Mouse (Mus musculus): Measurements from ENCODE around the gene Sstr4.
A peak's percentile ranks its signal among the peaks of the same experiment; 100 is the strongest.

Sstr4 gene

DNA sequence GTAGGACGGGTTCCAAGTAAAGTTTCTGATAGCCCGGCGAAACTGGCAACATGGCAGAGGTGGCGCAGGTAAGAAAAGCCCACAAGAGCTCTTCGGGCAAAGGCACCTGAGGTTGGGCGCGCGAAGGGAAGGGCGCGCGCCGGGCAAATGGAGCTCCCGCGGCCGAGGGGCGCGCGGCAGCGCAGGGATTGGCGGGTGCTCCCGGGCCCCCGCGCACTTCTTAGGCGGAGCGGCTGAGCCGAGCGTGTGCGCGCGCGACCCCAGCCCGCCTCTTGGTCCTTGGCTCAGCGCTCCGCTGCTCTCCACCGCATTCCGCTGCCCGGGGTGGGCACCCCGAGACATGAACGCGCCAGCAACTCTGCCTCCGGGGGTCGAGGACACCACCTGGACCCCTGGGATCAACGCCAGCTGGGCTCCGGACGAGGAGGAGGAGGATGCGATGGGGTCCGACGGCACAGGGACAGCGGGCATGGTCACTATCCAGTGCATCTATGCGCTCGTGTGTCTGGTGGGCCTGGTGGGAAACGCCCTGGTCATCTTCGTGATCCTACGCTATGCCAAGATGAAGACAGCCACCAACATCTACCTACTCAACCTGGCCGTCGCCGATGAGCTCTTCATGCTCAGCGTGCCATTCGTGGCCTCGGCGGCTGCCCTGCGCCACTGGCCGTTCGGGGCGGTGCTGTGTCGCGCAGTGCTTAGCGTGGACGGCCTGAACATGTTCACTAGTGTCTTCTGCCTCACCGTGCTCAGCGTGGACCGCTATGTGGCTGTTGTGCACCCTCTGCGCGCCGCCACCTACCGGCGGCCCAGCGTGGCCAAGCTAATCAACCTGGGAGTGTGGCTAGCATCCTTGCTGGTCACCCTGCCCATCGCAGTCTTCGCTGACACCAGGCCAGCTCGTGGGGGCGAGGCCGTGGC, at the start of gene Sstr4:
TSS of gene Sstr4 (plus strand) at position 214 of the 921 bp plus-strand sequence.
- peak; percentile 66 for DNase-seq (ENCODE audit: low spot score)

DNA sequence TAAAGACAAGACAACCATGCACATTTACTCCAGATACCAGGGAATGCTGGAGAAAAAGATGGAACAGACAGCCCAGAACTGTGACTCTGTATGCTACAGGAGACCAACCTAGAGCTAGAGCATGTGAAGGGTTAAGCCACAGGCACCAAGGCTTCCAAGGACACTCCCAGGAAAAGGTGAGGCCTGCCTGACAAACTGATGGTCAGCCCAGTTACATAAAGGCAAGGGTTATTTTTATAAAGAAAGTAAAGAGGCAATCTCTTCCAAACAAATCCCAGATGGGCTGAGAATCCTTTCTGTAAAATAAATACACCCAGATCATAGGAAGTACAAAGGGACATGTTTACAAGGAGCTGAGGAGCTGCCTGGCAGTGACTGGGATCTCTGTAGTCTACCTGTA, 49.8 kb upstream of the Sstr4 start:
- no peak for DNase-seq (ENCODE audit: low spot score)

- DNase-seq (ENCODE audit: low spot score) = no peak
Measured at GRCm38 (mm10) chr2:148346976-148347375, 48.2 kb upstream of the Sstr4 start.

DNA sequence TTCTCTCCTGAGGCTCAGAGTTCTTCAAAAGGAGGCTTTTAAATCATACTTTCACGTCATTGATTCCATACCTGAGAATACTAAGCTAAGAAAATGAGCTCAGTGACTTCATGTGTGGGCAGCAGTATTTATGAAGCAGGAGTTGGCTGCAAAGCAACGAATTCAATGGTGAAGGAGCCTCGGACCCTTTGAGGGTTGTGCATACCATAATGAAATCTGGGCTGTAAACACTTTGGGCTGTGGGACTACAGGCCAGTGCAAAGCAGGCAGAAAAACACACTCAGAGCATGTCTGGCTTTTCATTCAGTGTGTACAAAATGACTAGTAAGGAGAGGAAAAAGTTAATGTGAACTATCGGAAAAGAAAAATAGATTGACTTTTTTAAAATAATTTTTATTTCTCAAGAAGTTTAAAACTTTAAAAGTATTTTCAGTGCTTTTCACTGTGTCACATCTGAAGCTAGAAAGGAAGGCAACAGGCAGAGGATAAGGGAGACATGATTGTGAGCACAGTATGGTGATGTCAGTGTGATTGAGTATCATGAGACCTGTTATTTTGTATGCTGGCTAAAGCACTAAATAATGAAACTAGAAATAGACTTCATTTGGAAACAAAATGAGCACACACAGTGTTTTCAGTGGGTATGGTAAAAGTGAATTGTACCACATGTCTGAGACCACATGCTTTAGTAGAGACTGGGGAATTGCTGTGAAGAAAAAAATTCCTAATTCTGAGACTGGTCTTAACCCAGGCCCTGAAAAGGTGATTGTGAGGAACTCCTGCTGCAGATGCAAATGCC, 45.4 kb upstream of the Sstr4 start:
- DNase-seq (ENCODE audit: low spot score) = no peak

- DNase-seq (ENCODE audit: low spot score) = no peak
Measured at GRCm38 (mm10) chr2:148350460-148350859, 44.7 kb upstream of the Sstr4 start.

DNA sequence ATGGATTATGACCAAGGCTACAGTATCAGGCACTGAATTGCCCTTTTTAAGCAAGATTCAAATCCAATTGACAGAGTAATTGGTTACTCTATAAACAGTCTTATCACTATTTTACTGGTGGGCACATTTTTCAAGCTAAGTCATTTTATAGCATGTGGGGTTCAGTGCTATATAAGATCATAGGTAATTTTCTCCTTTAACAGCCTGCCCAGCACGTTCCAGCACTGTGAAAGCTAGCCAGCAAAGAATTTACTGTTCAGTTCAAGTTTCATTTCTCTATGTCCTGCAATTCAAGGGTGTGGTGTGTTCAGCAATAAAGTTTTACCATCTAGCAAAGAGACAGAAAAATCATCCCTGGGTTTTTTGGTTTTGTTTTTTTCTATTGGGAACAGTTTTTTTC, 42.5 kb upstream of the Sstr4 start:
- no peak for DNase-seq (ENCODE audit: low spot score)

DNA sequence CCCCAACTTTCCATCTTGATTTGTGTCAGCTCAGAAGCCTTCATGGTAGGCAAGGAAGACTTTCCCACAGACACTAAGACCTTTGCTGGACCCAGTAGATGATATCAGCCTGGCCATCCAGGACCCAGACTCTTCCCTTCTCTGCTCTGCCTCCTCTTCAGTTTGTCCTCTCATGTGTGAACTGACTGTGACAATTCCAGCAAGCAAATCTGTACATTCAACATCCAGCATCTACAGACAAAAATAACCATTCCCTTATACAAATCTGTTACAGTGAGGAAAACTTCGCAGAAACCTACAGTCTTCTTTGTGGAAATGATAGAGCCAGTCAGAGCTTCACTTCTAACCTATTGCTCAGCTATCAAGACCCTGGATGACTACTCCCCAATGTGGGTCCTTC, 38.0 kb upstream of the Sstr4 start:
- DNase-seq (ENCODE audit: low spot score) = no peak

- DNase-seq (ENCODE audit: low spot score) = no peak
Measured at GRCm38 (mm10) chr2:148364536-148364935, 30.6 kb upstream of the Sstr4 start.

GRCm38 (mm10) chr2:148365227-148365626, 29.9 kb upstream of the Sstr4 start:
- DNase-seq (ENCODE audit: low spot score) = peak; percentile 42

DNA sequence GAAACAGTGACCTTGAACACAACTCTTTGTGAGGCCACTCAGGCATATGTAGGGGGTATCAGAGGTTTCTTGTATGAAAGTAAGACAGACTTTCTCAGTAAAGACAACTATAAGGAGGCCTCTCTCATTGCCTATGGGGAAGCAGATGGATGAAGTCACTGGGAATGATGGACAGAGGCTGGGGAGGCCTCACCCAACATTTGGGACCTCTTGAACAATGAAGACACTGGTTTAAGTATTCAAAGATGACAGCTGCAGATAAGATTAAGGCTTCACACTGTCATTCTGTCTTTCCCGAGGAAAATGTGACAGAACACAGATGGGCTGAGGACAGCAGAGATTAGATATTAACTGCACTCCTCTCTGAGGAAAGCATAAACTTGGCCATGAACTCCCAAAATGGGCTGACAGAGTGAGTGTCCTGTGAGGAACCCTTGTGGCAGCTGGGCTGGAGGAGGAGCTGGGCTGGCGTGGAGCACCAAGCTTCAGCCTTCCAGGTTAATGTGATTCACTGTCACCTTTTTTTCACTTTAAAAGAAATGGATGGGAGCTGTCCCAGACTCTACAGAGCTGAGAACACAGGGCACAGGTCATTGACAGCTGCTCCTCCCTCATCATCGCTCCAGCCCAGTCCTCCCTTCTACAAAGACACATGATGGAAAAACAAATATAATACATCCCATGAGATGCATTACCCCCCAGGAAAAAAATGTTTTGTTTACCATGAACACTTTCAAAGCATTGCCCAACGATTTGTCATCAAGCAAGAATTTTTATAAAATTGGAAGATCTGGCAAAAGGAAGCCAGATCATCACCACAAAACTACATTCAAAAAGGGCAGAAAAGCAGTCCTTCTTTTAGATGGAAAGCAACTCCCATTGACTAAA, 23.2 kb upstream of the Sstr4 start:
- DNase-seq (ENCODE audit: low spot score) = no peak

- DNase-seq (ENCODE audit: low spot score) = no peak
Measured at GRCm38 (mm10) chr2:148373602-148374071, 21.5 kb upstream of the Sstr4 start.

DNA sequence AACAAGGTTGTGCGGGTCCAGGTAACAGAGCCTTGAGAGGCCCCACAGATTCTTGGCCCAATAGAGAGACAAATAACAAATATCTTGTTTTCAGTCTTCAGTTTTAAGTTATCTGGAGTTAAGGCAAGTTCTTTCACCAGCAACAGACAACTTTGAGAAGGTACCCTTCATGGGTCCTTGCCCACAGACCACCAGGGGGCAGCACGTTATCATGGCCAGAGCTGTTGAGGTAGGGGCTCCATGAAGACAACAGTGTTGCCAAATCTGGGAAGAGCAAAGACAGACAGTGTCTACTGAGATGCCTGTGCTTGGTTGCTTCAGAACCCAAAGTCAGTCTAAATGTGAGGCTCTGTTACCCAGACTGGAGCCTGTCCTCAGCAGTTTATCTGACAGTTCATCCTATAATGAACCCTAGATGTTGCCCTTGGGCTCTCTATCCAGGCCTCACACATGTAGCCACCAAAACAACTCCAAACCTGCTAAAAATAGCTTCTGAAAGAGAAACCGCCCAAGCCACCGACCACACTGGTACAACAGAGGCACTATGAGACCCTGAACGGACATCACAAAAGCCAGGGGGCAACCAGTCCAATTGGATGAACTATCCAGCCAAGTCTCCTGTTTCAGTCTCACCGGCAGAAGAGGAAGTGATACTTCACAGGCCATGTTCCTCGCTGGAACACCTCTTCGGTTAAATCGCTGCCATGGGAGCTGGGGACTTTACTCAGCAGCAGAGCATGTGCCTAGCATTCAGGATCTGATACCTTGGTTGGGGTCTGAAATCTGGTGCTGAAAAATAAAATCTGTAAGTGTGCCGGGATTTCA, 19.6 kb upstream of the Sstr4 start:
- DNase-seq (ENCODE audit: low spot score) = peak; percentile 64

DNA sequence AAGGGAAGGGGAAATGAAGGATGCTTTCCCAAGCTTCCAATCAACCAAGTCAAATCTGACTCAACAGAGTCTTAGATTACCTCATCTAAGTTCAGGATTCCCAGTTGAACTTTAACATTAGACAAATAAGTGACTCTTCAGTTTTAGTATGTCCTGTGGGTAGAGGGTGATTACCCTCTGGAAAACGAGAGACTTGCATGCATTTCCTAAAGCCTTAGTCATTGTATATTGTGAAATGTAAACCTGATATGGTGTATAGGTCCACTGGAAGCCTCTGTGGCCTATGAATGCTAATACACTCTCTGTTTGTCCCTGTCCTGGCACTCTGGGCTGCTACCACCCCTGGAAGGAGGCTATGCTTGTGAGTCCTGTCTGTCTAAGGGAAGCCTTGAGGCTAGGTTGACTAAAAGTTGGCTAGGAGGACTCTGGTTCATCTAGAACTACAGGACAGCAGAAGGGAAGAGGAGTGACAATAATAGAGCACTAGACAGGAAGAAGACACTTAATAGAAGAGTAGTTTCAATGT, 16.3 kb upstream of the Sstr4 start:
- no peak for DNase-seq (ENCODE audit: low spot score)

DNA sequence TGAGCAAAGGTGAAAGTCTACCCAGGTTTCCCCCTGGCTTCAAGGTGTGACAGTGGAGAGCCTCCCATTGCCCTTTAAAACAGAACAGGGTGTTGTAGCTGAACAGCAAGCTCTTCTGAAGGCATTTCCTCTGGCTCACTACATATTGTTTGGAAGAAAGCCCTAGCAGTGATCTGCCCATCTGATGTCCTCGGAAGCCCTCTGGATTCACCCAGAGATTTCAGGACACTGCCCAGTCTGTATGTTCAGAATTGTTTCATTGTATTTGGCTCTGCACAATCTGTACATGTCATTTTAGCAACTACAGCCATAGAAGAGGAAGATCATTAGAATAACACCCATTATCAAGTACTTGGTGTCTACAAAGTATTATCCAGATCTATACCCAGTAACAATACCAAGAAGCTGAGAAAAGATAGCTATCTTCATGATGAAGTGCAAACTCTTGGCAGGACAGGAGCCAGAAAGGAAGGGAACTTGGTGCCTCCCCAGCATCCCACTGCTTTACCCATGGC, 15.2 kb upstream of the Sstr4 start:
- no peak for DNase-seq (ENCODE audit: low spot score)

DNA sequence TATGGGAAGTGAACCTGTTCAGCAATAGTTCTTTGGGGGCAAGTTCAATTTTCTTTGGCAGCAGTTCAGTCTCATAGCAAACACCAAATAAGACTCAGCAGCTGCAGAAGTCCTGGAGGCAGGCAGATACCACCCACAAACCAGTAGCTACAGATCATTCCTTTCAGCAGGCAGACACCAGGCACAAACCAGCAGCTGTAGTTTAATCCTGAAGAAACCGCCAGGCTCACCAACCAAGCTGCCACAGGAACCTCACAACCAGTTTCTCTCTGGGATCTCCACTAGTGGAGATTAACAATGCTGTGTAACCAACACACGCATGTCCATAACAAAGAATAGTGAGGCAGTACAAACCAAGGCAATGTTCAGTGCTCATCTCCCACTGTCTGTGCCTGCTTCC, 14.1 kb upstream of the Sstr4 start:
- no peak for DNase-seq (ENCODE audit: low spot score)

DNA sequence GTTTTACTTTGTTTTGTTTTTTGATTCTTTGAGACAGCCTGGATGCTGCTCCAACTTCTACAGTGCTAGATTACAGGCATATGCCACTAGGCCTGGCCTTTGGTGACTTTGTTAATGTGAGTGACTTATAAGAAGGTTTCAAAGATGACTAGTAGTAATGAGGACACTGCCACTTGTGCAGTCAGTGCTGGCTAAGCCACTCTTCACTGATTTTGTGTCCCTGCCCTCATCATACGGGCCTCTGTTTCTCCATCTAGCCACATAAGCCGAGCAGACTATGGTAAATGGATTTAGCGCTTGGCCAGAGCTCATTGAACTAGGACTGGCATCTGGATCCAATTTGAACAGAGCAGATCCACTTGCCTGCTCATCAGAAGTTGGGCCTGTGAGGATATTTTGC, 8.7 kb upstream of the Sstr4 start:
- no peak for DNase-seq (ENCODE audit: low spot score)

DNA sequence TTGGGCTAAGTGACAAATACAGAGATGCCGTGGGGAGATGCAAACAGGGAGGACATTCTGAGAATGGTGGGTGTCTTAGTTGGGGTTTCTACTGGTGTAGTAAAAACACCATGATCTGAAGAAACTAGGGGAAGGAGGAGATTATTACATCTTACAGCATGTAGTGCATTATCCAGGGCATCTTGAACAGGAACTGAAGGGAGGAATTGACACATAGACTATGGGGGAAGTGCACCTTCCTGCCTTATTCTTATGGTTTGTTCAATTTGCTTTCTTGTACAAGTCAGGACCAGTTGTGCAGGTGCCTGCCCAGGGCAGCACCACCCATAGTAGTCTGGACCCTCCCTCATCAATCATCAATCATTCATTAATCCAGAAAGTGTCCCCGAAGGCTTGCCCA, 8.2 kb upstream of the Sstr4 start:
- no peak for DNase-seq (ENCODE audit: low spot score)

- DNase-seq (ENCODE audit: low spot score) = no peak
Measured at GRCm38 (mm10) chr2:148387652-148388581, 7.2 kb upstream of the Sstr4 start.

- DNase-seq (ENCODE audit: low spot score) = no peak
Measured at GRCm38 (mm10) chr2:148393149-148393548, 2.0 kb upstream of the Sstr4 start.

Data from retina, embryonic 14.5 days (tissue).